Mouse (Mus musculus): ENCODE measurements around the gene Vmn1r171.
"Not testable (repeated sequence)": the region's sequence is repeated elsewhere in the genome, so short reads cannot be mapped to it uniquely, and the experiment has no call there.

The Vmn1r171 gene

DNA sequence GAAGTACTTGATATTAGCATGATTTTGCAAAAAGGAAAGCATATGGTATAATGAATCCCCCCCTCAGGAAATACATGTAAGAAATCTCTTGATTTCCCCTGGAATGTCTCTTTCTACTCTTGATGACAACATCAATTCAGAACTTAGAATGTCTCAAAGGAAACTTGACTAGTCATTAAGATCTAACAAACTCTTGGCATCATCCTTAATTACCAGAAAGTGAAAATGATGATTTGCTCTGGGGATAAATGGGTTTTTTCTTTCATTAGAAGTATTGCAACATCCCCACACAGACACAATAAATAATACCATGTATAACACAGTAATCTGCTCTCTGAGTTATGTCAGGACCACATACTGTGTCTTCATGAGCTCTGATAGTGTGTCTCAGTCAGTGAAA, at the start of gene Vmn1r171:
Gene Vmn1r171, plus strand, starts transcription at position 301 of the 400 bp plus-strand sequence.
- no peak for DNase-seq (ENCODE audit: low spot score)

DNA sequence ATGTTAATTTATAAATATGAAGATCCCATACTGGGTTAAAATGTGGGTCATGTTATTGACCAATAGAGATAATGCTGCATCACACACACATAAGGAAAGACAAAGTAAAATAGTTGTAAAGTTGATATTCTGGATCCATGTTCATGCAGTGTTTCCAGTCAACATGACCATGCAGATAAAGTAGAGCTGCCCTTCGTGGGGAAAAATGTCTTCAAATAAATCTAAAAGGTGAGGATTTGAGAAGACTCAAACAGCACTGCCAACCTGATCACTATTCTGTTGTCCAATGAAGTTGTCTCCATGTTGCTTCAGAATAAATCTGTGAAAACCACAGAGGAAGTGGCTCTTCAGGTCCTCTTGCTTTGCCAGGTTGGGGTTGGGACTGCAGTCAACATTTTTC, 24.6 kb upstream of the Vmn1r171 start, which contains the start of gene Vmn1r170:
Gene Vmn1r170, plus strand, starts transcription at position 301 of the 400 bp plus-strand sequence.
- not testable (repeated sequence) for DNase-seq (ENCODE audit: low spot score)

DNA sequence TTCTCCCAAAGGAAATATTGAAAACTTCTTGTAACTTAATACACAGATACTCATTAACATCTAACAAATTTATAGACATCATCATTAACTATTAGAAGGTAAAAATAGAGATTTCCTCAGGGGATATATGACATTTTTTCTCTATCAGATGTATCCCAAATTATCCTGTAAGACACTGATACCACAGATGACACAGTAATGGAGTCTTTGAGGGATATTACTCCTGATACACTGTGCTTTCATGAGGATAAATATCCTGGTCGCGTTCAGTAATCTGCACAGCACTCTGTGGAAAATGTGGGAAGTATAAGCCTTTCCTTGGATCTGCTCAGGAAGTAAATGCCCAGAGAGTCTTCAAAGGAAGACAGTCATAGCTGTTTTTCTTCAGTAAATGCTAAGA, 27.5 kb downstream of the Vmn1r171 start, which contains the start of gene Vmn1r172:
Gene Vmn1r172, plus strand, starts transcription at position 301 of the 400 bp plus-strand sequence.
- no peak for DNase-seq (ENCODE audit: low spot score)
